Mouse (Mus musculus): ENCODE measurements at regions not wholly inside any gene's neighbourhood (a gene's known extent, or its start where the extent isn't known, plus 50 kb on each side); places are given as distances from the start of the nearest gene placed in this dataset.
"Not testable (repeated sequence)": the region's sequence is repeated elsewhere in the genome, so short reads cannot be mapped to it uniquely, and the experiment has no call there.

DNA sequence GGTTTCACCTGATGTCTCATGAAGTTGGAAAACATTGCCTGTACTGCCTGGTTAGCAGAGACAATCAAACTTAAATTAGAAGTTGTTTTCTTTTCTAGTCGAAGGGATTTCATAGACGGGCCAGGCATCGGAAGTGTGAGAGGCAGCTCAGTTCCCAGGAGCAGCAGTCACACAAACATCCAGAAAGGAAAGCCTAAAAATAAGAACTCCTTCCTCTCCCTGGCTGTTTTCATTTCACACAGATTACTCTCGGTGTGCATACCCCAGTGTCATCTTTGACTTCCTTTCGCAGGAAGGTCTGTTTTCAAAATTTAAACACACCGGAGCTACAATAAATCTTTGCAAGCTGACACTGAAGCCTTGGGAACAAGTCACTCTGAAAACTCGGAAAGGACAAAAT lies 818.7 kb downstream of the Diaph3 start:
- peak; percentile 32 for DNase-seq (ENCODE audit: low read depth, low spot score)

DNA sequence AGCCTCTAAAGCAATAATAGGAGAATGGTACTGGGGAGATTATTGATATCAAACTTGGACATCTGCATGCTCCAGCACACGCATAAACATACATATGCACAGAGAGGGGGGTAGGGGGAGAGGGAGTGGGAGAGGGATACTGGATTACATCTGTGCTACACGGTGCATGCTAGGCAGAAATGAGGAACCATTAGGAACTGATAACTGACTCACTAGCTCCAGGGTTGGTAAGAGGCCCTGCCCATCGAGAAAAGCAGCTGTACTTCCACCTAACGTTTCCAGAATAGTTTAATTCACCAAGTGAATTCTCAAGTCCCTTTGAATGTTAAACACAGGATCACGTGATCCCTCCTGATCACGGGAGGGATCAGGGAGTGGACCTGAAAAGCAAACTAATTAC lies 825.1 kb downstream of the Diaph3 start:
- no peak for DNase-seq (ENCODE audit: low read depth, low spot score)

DNA sequence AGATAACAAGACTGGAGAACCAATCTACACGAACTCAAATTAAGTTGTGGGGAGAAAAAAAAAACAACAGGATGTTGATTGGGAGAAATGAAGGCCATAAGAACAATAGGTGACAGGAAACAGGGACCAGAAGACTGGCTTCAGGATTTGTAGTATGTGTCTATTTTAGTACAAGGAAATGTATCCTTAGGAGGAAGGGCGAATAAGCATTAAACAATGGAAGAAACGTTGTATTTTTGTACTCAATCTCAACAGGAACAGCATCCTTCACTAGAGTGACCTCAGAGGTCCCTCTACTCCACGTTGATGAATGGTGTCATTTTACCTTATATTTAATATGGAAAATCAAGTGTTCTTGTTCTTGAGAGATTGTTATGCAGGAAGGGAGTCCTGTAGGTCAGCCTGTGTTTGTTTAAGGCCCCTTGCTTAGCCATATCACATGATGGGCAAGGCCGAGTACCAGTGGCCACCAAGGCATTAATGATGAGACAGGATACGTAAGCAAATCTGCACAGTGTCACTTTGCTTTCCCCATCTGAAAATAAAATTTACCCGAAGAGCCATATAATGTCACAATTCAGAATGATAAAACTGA lies 832.0 kb downstream of the Diaph3 start:
- DNase-seq (ENCODE audit: low read depth, low spot score) = no peak

DNA sequence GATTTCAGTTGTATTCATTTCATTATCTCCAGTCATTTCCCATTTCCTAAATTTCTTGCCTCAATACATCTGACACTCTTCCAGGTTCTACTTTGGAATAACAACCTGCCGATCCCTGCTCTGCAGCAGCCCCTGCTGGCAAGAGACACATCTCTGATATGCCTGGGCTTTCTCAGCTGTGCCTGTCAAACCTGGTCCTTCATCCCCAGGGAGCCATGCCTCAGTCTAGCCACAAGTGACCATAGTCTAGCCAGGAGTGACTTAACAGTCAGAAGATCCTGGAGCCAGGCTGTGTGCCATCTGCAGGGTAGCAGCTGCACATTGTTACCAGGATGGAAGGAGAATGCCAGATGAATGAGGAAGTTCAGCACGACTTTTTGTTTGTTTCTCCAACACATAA lies 833.2 kb downstream of the Diaph3 start:
- peak; percentile 57 for DNase-seq (ENCODE audit: low read depth, low spot score)

DNA sequence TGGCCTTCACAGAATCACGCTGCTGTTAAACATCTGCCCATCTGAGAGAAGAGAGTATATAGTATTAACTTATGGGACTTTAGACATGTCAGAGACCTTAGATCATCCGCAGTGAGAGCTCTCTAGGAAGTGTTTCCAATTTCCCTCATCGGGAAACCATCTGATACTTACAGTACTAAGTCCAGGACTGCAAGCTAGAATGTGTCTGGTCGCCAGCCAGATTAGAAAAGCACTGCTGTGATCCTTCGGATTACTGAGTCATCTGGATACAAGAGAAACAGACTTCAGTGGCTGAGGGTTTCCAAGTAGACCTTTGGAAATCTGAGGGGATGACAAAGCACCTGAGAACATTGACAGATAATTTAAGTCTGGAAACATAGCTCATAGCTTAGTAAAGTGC lies 839.4 kb downstream of the Diaph3 start:
- no peak for DNase-seq (ENCODE audit: low read depth, low spot score)

DNA sequence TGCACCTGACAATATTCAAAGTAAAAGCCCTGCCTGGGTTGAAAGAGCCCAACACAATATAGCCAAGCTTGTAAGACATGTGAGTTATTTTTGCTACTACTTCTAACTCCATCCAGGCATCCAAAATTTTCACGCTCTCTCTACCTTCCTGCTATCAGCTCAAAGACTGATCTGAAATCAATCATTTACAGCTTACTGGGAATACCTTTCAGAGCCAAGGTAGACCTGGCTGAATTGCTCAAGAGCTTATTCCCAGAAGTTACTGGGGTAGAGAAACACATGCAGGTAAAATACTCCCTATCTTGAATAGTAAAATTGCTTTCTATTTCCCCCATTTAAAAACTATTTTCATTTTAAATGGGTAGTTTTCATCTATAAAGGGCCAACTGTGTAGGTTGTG lies 840.2 kb downstream of the Diaph3 start:
- DNase-seq (ENCODE audit: low read depth, low spot score) = no peak

DNA sequence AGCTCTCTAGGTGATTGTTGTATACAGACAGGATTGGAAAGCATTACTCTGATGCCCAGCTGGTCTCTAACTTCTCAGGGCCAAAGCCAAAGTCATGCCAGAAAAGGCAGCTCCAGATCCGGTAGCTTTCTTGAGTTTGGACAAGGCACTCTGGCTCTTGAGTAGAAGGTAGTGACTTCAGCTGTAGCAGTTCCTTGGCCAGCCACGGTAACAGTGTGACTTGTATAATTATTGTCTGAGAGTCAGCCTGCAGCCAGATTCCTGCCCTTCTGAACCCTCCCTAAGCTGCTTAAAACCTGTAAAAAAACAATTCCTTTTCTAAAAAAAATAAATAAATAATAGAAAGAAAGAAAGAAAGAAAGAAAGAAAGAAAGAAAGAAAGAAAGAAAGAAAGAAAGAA lies 843.0 kb downstream of the Diaph3 start:
- no peak for DNase-seq (ENCODE audit: low read depth, low spot score)

DNA sequence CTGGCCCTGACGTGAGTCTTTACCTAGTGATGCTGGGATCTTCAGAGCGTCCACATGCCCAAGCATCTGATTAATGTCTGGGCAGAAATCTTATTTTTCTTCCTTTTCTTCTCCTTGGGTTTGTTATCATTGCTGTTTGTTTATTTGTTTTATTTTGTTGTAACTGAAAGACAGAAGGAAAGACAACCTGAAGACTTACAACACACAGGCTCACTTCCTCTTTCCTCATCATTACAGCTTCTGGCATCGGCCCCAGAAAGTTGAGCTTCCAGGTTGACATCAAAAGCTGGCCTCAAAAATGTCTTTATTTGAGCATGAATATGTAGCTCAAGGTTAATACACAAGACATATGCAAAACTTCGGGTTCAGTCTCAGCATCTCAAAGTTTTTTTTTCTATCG lies 846.4 kb downstream of the Diaph3 start:
- DNase-seq (ENCODE audit: low read depth, low spot score) = not testable (repeated sequence)

DNA sequence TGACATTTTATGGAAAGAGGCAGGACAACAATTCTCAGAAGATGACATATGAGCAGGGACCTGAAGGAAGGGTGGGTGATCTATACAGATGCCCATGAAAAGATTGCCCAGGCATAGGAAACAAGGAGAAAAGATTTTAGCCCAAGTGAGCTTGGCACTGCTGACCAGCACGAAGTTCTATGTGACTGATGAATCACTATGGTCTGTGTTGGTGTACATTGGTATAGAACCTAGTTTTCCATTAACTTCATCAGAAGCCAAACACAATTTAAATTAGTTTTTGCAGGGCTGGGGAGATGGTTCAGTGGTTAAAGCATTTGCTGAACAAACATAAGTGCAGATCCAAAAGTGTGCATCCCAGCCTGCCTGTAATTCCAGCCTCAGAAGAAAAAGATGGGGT lies 847.2 kb downstream of the Diaph3 start:
- DNase-seq (ENCODE audit: low read depth, low spot score) = no peak

DNA sequence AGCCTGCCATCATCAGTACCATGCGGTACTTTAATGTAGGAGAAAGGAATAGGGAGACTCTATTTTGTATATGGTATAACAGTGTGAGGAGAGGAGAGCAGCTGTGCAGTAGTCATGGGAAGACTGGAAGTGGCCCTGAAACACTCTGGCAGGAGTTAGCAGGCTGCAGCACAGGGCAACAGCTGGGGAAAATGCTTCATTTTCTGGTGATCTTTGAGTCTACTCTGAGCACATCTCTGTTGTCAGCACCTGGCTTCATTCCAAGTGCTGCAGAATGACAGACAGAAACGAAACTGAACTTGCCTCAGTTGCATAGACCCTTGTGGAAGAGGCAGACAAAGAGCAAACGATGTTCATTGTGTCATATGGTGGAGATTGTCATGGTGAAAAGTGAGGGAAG lies 847.7 kb downstream of the Diaph3 start:
- no peak for DNase-seq (ENCODE audit: low read depth, low spot score)

DNA sequence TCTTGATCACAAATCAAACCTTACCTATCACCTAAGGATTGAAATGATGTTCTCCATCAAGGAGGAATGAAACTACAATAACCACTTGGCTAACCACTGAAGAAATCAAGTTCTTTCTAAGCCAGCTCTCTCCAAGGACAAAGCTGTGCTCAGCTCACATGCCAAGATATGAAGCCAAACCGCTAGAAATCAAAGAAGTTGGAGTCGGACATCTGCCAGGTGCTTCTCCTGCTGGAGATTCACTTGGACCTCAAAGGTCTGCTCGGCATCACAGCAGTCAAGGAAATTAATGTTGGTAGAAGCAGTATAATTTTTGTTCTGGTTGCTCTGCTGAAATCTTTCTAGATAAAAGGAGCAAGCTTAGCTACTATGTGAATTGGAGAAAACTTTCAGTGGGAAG lies 850.5 kb downstream of the Diaph3 start:
- no peak for DNase-seq (ENCODE audit: low read depth, low spot score)

DNA sequence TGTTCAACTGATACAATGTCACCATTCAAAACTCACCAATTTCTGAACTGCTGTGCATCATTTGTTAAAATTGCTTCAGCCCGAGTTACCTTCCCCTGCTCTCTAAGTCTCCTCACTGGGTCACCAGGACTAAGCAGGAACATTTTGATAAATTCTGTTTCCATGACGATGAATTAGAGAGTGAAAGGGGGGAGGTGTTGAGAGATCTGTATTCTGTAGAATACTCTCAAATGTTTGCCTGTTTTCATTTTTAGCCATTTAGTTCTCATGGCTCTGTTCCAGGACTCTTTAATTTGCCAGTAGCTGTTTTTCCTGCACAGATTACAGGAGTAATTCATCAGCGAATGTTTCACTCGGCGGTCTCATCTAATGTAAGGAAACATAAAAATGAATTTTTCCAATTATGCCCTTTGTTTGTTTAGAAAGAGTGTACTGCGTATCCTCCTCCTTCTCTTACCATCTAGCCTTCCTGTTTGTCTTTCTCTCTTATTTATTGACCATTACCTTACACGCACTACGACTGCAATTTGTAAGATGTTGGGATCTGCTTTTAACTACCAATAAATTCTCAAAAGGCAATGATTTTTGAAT lies 879.3 kb downstream of the Diaph3 start:
- DNase-seq (ENCODE audit: low read depth, low spot score) = no peak

DNA sequence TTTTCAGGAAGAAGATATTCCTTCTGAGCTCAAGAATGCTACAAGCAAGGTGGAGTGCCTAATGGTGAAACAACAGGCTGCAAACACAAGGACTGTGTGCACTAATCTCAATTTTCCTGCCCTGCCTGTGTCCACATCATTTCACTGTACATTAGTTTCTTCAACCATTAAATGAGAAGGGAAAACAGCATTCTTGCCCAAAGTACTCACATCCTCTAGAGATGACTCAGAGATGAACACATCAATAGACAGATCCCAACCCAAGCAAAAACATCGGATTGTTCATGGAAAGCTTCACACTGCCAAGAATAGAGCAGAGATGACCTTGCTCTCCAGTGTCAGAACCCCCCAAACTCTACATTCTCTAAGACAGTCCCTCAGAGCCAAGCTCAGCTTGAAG lies 886.8 kb downstream of the Diaph3 start:
- DNase-seq (ENCODE audit: low read depth, low spot score) = no peak

DNA sequence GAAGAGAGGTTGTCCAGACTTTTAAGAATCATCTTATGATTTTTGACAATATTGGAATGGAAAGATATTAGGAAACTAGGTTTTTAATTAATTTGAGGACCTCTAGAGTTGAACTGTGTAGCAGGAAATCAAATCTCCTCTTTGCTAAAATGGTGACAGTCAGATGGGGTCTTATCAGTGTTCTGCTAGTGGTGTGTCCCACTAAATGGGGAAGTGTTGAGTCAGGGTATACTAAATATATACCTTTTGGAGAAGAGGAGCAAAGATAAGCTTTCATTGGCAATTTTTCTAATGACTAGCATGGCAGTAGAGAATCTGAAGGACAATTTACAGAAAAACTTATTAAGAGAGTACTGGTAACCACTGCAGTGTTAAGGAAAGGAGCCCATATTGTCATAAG lies 889.4 kb downstream of the Diaph3 start:
- no peak for DNase-seq (ENCODE audit: low read depth, low spot score)

DNA sequence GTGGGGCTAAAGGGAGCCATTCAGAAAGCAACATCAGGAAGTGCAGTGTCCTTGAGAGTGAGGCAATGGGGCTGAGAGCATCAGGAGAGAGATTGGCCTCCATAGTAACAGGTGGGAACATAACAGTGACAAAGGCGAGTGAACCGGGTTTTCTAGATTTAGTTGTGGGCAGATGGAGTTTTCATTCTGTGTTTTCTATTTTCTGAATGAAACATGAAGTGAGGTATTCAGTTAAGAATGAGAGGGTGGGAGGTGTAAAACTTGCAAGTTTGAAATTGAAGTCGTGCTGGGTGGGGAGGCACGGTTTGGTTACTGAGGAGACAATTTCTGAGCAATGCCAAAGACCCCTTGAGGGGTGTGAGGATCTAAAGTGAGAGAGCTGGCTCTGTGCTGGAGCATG lies 893.3 kb downstream of the Diaph3 start:
- no peak for DNase-seq (ENCODE audit: low read depth, low spot score)

DNA sequence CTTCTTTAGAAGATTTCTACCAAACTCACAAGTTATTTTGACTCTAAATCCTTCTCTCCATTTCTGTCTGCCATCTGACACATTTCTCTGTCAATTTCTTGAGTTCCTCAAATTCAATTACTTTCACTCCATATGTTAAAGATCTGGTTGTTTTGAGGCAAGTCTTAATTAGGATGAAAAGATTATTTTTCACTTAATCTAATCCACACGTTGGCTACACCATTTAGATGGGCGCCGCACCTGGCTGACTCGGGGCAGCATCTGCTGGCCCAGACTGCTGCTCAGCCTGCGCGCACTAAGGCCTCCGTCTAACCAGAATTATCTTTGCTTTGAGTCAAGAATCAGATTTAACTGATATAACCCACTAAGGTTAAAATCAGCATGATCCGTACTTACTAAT lies 894.3 kb downstream of the Diaph3 start:
- DNase-seq (ENCODE audit: low read depth, low spot score) = no peak

DNA sequence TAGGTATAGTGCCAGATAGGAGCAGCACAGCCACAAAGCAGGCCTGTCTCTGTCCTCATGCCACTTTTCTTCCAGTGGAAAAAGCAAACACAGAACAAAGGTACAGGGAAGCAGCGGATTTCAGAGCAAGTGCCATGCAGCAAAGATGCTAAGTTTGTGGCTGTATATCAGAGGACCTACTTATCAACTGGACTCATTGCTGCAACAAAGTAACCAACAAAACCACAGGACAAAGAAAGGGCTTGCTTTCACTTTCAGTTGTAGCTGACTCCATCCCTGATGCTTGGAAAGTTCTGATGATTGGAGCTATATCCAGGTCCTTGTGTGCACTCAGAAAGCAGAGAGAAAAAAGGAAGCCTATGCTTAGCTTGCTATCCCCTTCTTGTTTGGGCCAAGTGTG lies 897.4 kb downstream of the Diaph3 start:
- DNase-seq (ENCODE audit: low read depth, low spot score) = no peak

DNA sequence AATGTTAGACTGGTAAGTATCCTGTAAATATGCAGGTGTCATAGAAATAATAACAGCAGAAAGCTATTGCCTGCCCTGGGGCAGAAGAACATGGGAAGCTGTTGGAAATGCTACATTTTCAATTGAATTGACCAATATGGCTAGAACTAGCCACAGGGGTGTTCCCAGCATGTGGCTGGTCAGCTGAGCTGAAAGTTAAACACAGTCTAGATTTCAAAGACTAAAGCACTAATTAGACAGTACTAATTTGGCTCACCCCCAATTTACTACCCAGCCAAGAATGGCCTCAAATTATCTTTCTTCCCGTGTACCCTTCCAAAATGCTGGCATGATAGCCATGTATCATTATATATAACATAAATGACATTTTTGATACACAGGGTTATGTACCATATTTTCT lies 898.2 kb downstream of the Diaph3 start:
- no peak for DNase-seq (ENCODE audit: low read depth, low spot score)

DNA sequence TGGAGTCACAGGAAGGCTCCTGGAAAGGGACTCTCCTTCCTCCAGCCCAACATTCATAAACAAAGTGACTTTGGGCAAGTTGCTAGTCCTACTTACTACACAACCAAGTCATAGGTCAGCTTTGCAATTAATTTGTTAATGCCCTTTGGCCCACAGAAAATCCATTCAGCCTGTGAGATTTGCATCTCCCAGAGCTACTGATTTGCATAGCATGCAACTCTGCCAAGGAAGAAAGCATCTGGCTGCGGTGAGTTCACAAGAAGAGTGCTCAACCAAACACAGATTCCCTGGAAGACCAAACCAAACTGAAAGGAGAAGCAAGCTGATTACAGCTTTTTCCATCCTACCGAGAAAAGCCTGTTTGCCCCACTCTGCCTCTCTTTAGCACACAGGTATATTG lies 901.9 kb downstream of the Diaph3 start:
- DNase-seq (ENCODE audit: low read depth, low spot score) = no peak

DNA sequence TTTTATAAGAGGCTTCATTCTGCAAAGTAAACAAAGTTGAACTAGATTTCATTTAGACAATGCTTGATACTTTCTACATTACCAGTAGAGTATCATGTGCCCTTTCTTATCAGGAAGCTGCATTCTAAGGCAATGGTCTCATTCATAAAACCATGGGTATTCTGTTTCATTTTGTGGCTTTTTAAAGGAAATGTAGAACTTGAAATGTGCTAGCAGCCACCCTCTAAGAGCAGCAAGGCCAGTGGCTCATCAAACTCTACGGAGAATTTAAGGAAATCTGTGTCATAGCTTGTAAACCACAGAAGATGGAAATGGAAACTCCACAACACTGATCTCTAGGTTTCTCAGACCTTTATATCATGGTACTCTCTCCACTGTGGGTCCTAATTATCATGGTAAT lies 907.7 kb downstream of the Diaph3 start:
- no peak for DNase-seq (ENCODE audit: low read depth, low spot score)

DNA sequence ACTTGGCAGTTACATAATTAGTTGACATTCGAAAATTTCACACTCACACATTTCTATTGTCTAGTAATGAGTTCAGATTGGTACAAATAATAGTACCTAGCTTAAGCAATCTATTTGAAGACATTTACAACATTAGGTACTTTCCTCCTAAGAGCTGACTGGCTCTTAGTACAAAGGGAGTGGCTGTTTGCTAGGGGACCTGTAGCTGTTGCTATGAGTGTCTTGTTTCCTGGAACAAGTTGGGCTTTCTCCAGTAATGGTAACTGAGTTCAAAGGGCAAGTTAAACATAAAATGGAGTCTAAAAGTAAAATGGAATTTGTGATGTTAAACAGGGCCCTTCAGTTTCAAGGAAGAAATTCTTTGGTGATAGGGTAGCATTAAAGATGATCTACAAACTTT lies 910.4 kb downstream of the Diaph3 start:
- no peak for DNase-seq (ENCODE audit: low read depth, low spot score)

DNA sequence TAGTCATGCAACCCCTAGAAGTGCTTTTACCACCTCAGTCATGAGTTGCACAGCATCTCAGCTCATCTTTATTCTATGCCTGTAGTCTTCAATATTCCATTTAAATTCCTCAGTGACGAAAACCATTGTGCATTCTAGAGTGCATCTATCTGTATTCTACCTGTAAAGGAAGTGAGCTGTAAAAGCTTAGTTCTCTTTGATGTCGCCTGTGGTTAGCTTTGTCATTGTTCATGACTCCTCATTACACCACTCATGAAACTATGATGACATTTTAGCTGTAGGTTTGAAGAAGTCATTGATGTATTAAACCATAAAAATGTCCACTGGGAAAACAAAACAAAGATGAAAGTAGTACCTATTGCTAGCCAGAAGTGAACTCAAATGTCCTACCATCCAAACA lies 911.3 kb downstream of the Diaph3 start:
- DNase-seq (ENCODE audit: low read depth, low spot score) = no peak

DNA sequence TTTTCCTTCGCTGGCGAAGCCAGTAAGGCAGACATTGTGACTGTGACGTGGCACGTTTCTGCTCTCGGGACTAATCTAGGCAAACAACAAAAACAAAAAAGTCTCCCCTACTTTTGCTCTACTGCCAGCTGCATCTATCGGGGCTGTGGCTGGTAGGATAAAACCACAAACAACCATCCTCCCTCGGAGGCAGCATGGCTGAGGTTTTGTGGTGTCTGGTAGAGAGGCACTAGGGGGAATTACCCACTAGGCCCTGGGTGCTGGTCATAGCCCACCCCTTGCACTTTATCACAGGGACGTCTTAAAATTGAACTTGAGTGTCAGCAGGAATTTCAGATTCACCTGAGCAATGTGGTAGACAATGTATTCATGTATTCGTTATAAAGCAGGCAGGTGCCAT lies 925.3 kb downstream of the Diaph3 start:
- DNase-seq (ENCODE audit: low read depth, low spot score) = no peak

DNA sequence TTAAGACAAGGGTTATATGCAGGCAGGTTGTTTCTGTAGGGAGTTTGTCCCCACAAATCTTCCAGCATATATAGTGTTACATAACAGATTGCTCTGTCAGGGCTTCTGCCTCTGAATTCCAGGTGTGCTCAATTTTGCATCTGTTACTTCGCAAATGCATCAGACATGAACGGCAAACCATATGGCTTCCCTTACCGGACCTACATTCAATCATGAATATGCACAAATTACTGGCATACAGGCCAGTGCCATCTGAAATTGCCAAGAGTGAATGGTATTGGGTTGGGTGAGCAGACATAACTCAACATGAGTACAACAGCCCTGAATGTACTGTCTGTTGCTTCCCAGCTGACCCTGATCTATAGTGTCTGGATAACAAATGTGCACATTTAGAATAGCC lies 929.4 kb downstream of the Diaph3 start:
- DNase-seq (ENCODE audit: low read depth, low spot score) = peak; percentile 1

All from mesoderm, embryonic 11.5 days (tissue).